Mouse (Mus musculus) ES-E14 (cell line): ENCODE results near the gene Lhpp. TPM values are rescaled to one million over a fixed set of nuclear protein-coding genes. Genes with fewer than 3 reads are reported as not detected.

ENCODE experiments used
- DNase-seq: peaks from one replicate; pipeline ENCODE4 v3.0.0-alpha.2; 2013; ENCODE audit warnings: low read depth, low spot score
- H3K27ac ChIP-seq: 2 replicates; pipeline ENCODE4 v1.5.1; 2012; ENCODE audit warnings: low read depth, mild to moderate bottlenecking, low read length, moderate library complexity, mixed read lengths; ENCODE audit not compliant: poor library complexity, insufficient read depth, severe bottlenecking
- H3K36me3 ChIP-seq: 2 replicates; pipeline ENCODE4 v1.6.1; 2012; ENCODE audit warnings: mild to moderate bottlenecking, low read length, moderate library complexity, mixed read lengths; ENCODE audit not compliant: control insufficient read depth, poor library complexity, insufficient read depth, severe bottlenecking
- H3K4me1 ChIP-seq, 2 experiments: fragments of 150-350 bp in 1 of 2; sonication (generic) in 1 of 2; 2 replicates each; pipeline ENCODE4 v1.6.1; 2012; ENCODE audit warnings: low read length in 2 of 2, mild to moderate bottlenecking in 1 of 2, mixed read lengths in 1 of 2; ENCODE audit not compliant: control insufficient read depth in 2 of 2, insufficient read depth in 2 of 2, poor library complexity in 1 of 2
- H3K4me3 ChIP-seq, 2 experiments: fragments of 150-350 bp in 1 of 2; sonication (generic) in 1 of 2; 2 replicates each; pipeline ENCODE4 v1.5.1; 2012; ENCODE audit warnings: low read length in 2 of 2, low read depth in 1 of 2, mild to moderate bottlenecking in 1 of 2, mixed read lengths in 1 of 2; ENCODE audit not compliant: insufficient read depth in 1 of 2, poor library complexity in 1 of 2, severe bottlenecking in 1 of 2
- H3K9ac ChIP-seq: 2 replicates; pipeline ENCODE4 v1.6.1; 2012; ENCODE audit warnings: low read depth, mild to moderate bottlenecking, low read length, mixed read lengths; ENCODE audit not compliant: poor library complexity, insufficient read depth, severe bottlenecking
- H3K9me3 ChIP-seq: fragments of 150-350 bp; sonication (generic); 2 replicates; pipeline ENCODE4 v1.6.1; 2012; ENCODE audit warnings: low read depth, mild to moderate bottlenecking, low read length; ENCODE audit not compliant: control insufficient read depth, insufficient read depth
- CHD2 ChIP-seq: IDR thresholded peaks from 2 replicates; pipeline ENCODE4 v1.6.1; 2014; ENCODE audit warnings: mild to moderate bottlenecking, low read depth, low read length, inconsistent platforms
- HCFC1 ChIP-seq: IDR thresholded peaks from 2 replicates; pipeline ENCODE4 v1.6.1; 2012; ENCODE audit warnings: low read length, inconsistent platforms, borderline replicate concordance; ENCODE audit not compliant: insufficient read depth
- MAFK ChIP-seq: IDR thresholded peaks from 2 replicates; pipeline ENCODE4 v1.6.1; 2014; ENCODE audit warnings: mild to moderate bottlenecking, low read depth, low read length, inconsistent platforms; ENCODE audit not compliant: insufficient read depth
- ZC3H11A ChIP-seq: IDR thresholded peaks from 2 replicates; pipeline ENCODE4 v1.6.1; 2012; ENCODE audit warnings: low read depth, mild to moderate bottlenecking, inconsistent platforms, low read length, borderline replicate concordance
- ZNF384 ChIP-seq: IDR thresholded peaks from 2 replicates; pipeline ENCODE4 v1.6.1; 2012; ENCODE audit warnings: low read depth, low read length, inconsistent platforms
- in situ Hi-C, 2 experiments: fragments of 600-800 bp; cut with MboI; formaldehyde crosslinking; loops; one replicate each; pipeline ENCODE4 v1.15.1; 2025; ENCODE audit warnings: low sequenced_read_pairs in 2 of 2, inconsistent platforms in 1 of 2; ENCODE audit not compliant: unreplicated experiment in 2 of 2
- total RNA-seq: library from RNA; depleted of rRNA; stranded (reverse); fragments of 300-350 nt; gene quantifications from 2 replicates; pipeline ENCODE4 v1.2.3, GENCODE M21; 2012; rRNA removed

The Lhpp gene
- 7.2 and 11.9 TPM in 2 replicates for total RNA-seq

GRCm38 (mm10) chr7:132610468-132611318, at the start of gene Lhpp:
TSS of gene Lhpp (plus strand) at chr7:132610638.
- Histone ChIP-seq H3K36me3 (no peaks in the 10 kb centered on the region), H3K4me1 (peaks cover 0 to 13% of the 10 kb centered on the region in 2 experiments; a peak in 2 of 4 replicates), H3K27ac (no peak within 1 kb of the TSS; the same call in 1 of the 2 replicates), H3K9ac (peak within 1 kb of the TSS; percentile 65), H3K9me3 (no peaks in the 10 kb centered on the region), H3K4me3 (peak within 1 kb of the TSS; percentile 89 to 93)
- in situ Hi-C loops: no loop called here
- DNase-seq: peak; percentile 77
- no peak for TF ChIP-seq ZNF384
- TF ChIP-seq HCFC1: no peak
- no peak for TF ChIP-seq ZC3H11A
- no peak for TF ChIP-seq MAFK
- TF ChIP-seq CHD2: no peak

GRCm38 (mm10) chr7:132565831-132566230, 44.6 kb upstream of the Lhpp start:
- Histone ChIP-seq H3K9ac (no peak overlapping the region), H3K27ac (no peak overlapping the region), H3K9me3 (no peaks in the 10 kb centered on the region), H3K4me3 (no peak overlapping the region), H3K36me3 (peaks cover 20% of the 10 kb centered on the region), H3K4me1 (no peaks in the 10 kb centered on the region)
- in situ Hi-C loops: no loop called here
- TF ChIP-seq CHD2: no peak
- no peak for TF ChIP-seq MAFK
- no peak for TF ChIP-seq ZNF384
- no peak for TF ChIP-seq ZC3H11A
- no peak for TF ChIP-seq HCFC1
- no peak for DNase-seq

GRCm38 (mm10) chr7:132568817-132569216, 41.6 kb upstream of the Lhpp start:
- Histone ChIP-seq H3K4me3 (no peak overlapping the region), H3K9me3 (no peaks in the 10 kb centered on the region), H3K4me1 (no peaks in the 10 kb centered on the region), H3K36me3 (peaks cover 10% of the 10 kb centered on the region), H3K9ac (no peak overlapping the region), H3K27ac (no peak overlapping the region)
- TF ChIP-seq ZC3H11A: no peak
- no peak for TF ChIP-seq HCFC1
- no peak for TF ChIP-seq ZNF384
- no peak for TF ChIP-seq MAFK
- TF ChIP-seq CHD2: no peak
- in situ Hi-C loops: no loop called here
- no peak for DNase-seq

GRCm38 (mm10) chr7:132570071-132570470, 40.4 kb upstream of the Lhpp start:
- Histone ChIP-seq H3K27ac (no peak overlapping the region), H3K4me3 (no peak overlapping the region), H3K9me3 (no peaks in the 10 kb centered on the region), H3K4me1 (no peaks in the 10 kb centered on the region), H3K9ac (no peak overlapping the region), H3K36me3 (peaks cover 8% of the 10 kb centered on the region)
- no peak for TF ChIP-seq HCFC1
- no peak for TF ChIP-seq ZC3H11A
- no peak for TF ChIP-seq ZNF384
- TF ChIP-seq MAFK: no peak
- no peak for TF ChIP-seq CHD2
- DNase-seq: no peak
- in situ Hi-C loops: no loop called here
